Mouse (Mus musculus): ENCODE data around the gene Golgb1. TPM values are rescaled to one million over a fixed set of nuclear protein-coding genes. Genes with fewer than 3 reads are reported as not detected.

Golgb1 gene
- polyA plus RNA-seq, 1 experiment: 36.2 TPM

DNA sequence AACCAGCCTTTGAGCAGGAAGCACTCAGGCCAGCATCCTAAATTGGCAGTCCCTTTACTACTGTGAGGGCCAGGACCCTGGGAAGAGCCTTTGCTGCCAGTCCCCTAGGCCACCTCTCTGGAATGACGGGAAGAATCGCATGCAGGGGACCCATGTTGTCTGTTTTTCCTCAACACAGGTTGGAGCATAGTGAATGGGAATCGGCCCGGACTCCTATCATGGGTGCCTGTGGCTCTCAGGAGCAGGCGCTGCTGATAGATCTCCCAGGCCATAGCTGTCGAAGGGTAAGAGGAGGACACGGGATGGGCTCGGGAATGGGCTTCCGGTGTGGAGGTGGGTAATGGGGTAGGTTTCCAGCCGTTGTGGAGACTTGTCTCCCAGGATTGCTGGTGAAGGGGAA lies 56.4 kb downstream of the Golgb1 start:
- H3K4me3 ChIP-seq (ENCODE audit: insufficient read depth, low read depth, low read length): no peak overlapping the region
- H3K27ac ChIP-seq (ENCODE audit: insufficient read depth, low read depth, low read length): no peak overlapping the region
- WGBS: 95% methylated on average over 10 of the region's 10 CpGs
- no peaks in the 10 kb centered on the region; the same call in none of the 2 replicates for H3K36me3 ChIP-seq (ENCODE audit: control insufficient read depth, insufficient read depth, low read length)
- no peaks in the 10 kb centered on the region for H3K27me3 ChIP-seq (replicated peaks; ENCODE audit: control insufficient read depth, insufficient read depth, low read length)
- H3K4me1 ChIP-seq (ENCODE audit: control insufficient read depth, insufficient read depth, low read length): peaks cover 6% of the 10 kb centered on the region; the same call in 1 of the 2 replicates
- no peak for DNase-seq
- TF ChIP-seq POLR2A (IDR thresholded peaks at IDR 0.05; ENCODE audit: low read depth, low read length) (no peak), CTCF (conservative IDR thresholded peaks at IDR 0.05; ENCODE audit: insufficient read depth, insufficient read length, low read depth, low read length) (no peak)

DNA sequence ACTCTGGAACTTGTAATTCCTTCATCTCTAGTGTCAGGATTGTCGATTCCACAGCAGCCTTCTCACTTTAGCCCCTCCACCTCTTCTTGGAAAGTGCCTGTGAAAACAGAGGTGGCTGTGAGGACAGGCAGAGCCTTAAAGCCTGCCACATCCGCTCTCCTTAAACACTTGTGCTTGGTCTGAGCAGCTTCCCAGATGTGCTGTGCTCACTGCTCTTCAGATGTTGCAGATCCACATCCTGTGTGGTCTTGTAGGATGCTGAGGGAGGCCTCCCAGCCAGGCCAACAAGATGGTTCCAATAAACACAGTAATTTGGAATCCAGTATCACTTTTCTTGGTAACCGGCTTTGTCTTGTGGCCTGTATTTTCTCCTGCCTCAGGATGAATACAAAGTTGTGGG lies 57.0 kb downstream of the Golgb1 start:
- H3K36me3 ChIP-seq (ENCODE audit: control insufficient read depth, insufficient read depth, low read length): no peaks in the 10 kb centered on the region; the same call in none of the 2 replicates

DNA sequence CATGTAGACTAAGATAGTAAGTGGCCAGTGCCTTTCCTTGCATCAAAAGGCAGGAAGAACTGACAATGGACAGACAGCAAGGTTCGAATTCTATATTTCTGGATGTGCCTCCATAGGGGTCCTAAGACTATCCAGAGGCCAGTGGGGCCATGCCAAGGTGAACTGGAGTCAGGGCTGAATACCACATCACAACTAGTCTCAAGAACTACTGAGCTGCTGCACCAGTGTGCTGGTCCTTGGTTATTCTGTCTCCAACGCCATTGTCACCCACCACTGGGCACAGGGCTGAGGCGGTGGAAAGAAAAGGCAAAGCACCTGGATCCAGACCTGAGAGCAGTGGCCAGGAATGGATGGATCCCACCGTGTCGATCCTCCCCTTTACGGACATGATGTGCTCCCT lies 57.6 kb downstream of the Golgb1 start:
- Histone ChIP-seq H3K27ac (ENCODE audit: insufficient read depth, low read depth, low read length) (no peak overlapping the region), H3K4me1 (ENCODE audit: control insufficient read depth, insufficient read depth, low read length) (peaks cover 6% of the 10 kb centered on the region; the same call in 1 of the 2 replicates), H3K4me3 (ENCODE audit: insufficient read depth, low read depth, low read length) (no peak overlapping the region), H3K36me3 (ENCODE audit: control insufficient read depth, insufficient read depth, low read length) (no peaks in the 10 kb centered on the region; the same call in none of the 2 replicates), H3K27me3 (replicated peaks; ENCODE audit: control insufficient read depth, insufficient read depth, low read length) (no peaks in the 10 kb centered on the region)
- no peak for TF ChIP-seq POLR2A (IDR thresholded peaks at IDR 0.05; ENCODE audit: low read depth, low read length)
- TF ChIP-seq CTCF (conservative IDR thresholded peaks at IDR 0.05; ENCODE audit: insufficient read depth, insufficient read length, low read depth, low read length): no peak
- no peak for DNase-seq
- WGBS: 94% methylated on average over 6 of the region's 6 CpGs

More for the DNA sequence above, 57.0 kb downstream of the Golgb1 start:
- 87% methylated on average over 3 of the region's 3 CpGs for WGBS
- Histone ChIP-seq H3K4me1 (ENCODE audit: control insufficient read depth, insufficient read depth, low read length) (peaks cover 6% of the 10 kb centered on the region; the same call in 1 of the 2 replicates), H3K4me3 (ENCODE audit: insufficient read depth, low read depth, low read length) (no peak overlapping the region), H3K27me3 (replicated peaks; ENCODE audit: control insufficient read depth, insufficient read depth, low read length) (no peaks in the 10 kb centered on the region), H3K27ac (ENCODE audit: insufficient read depth, low read depth, low read length) (no peak overlapping the region)
- no peak for TF ChIP-seq CTCF (conservative IDR thresholded peaks at IDR 0.05; ENCODE audit: insufficient read depth, insufficient read length, low read depth, low read length)
- TF ChIP-seq POLR2A (IDR thresholded peaks at IDR 0.05; ENCODE audit: low read depth, low read length): no peak
- no peak for DNase-seq

DNA sequence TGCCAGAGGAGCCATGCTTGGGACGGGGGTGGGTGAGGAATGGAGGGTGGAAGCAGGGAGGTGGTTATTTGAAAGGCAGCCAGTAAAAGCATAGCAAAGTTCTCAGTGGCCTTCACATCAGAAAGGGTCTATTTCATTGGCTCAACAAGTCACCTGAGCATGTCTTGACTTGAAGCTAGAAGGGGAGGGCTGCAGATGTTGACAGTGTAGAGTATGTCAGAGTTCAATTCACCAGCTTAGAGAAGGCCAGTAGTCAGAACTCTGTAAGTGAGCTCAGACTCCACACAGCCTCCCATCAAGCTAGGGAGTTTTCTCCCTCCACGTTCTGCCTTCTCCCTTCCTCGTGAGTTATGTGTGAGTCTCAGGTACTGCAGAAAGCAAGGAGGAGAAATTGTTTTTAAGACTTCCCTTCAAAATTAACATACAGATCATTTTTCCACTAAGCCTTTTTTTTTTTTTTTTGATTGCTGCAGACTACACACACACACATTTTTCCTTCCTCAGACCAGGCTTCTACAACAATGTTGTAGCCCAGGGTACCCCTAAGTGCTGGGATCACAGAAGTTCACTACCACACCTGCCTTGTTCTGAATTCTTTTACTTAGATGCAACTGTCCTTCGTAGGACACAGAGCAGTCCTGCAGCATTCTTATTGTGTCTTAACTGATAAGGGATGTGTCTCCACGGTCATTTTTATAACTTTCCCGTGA lies 59.3 kb downstream of the Golgb1 start:
- peak; percentile 40 for DNase-seq
- H3K27ac ChIP-seq (ENCODE audit: insufficient read depth, low read depth, low read length): peak overlapping the region; percentile 57; the same call in 1 of the 2 replicates

DNA sequence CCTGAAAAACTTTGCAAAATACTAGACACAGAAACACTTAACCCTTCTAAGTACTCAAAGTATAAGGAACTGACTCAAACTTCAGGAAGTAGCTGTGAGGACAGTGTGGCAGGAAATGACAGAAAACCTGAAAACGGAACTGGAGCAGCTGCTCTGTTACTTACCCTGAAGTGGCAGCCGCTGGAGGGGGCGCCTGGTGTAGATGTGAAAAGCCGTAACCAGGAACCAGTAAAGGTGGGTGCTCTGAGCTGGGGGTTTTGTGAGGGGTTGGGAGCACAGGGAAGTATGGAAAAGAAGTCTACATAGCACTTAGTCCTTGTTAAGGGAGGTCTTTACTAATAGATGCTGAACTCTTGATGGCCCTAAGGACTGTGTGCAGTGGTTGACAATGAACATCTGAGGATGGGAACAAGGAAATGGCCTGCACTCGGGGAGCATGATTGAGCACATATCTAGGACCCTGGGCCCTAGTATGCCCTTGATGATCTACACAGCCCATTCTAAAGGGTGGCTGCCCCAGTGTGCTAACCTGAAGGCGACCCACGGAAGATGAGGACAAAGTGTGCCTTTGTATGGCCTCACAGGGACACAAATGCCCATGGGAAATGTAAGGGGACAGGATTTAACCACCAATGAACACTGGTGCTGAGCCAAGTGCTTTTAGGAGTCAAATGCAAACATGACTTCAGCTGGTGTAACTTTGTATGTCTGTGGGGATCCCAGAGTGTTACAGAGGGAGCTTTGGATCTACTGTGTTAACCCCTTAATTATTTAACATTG lies 60.1 kb downstream of the Golgb1 start, which contains the start of gene Hcls1:
TSS of gene Hcls1 (plus strand) at position 143 of the 780 bp plus-strand sequence.
- 73% methylated on average over 7 of the region's 7 CpGs for WGBS
- Histone ChIP-seq H3K27me3 (replicated peaks; ENCODE audit: control insufficient read depth, insufficient read depth, low read length) (no peaks in the 10 kb centered on the region), H3K27ac (ENCODE audit: insufficient read depth, low read depth, low read length) (peak within 1 kb of the TSS; percentile 57), H3K4me3 (ENCODE audit: insufficient read depth, low read depth, low read length) (peak within 1 kb of the TSS; percentile 41), H3K36me3 (ENCODE audit: control insufficient read depth, insufficient read depth, low read length) (no peaks in the 10 kb centered on the region; the same call in 1 of the 2 replicates), H3K4me1 (ENCODE audit: control insufficient read depth, insufficient read depth, low read length) (peaks cover 6% of the 10 kb centered on the region; the same call in 1 of the 2 replicates)
- DNase-seq: peak; percentile 42
- no peak for TF ChIP-seq CTCF (conservative IDR thresholded peaks at IDR 0.05; ENCODE audit: insufficient read depth, insufficient read length, low read depth, low read length)
- TF ChIP-seq POLR2A (IDR thresholded peaks at IDR 0.05; ENCODE audit: low read depth, low read length): no peak

More for the DNA sequence above, 59.3 kb downstream of the Golgb1 start:
- 40% methylated on average over 6 of the region's 6 CpGs for WGBS
- Histone ChIP-seq H3K4me1 (ENCODE audit: control insufficient read depth, insufficient read depth, low read length) (peaks cover 6% of the 10 kb centered on the region; the same call in 1 of the 2 replicates), H3K4me3 (ENCODE audit: insufficient read depth, low read depth, low read length) (no peak overlapping the region), H3K36me3 (ENCODE audit: control insufficient read depth, insufficient read depth, low read length) (no peaks in the 10 kb centered on the region; the same call in 1 of the 2 replicates), H3K27me3 (replicated peaks; ENCODE audit: control insufficient read depth, insufficient read depth, low read length) (no peaks in the 10 kb centered on the region)
- TF ChIP-seq POLR2A (IDR thresholded peaks at IDR 0.05; ENCODE audit: low read depth, low read length) (no peak), CTCF (conservative IDR thresholded peaks at IDR 0.05; ENCODE audit: insufficient read depth, insufficient read length, low read depth, low read length) (no peak)

DNA sequence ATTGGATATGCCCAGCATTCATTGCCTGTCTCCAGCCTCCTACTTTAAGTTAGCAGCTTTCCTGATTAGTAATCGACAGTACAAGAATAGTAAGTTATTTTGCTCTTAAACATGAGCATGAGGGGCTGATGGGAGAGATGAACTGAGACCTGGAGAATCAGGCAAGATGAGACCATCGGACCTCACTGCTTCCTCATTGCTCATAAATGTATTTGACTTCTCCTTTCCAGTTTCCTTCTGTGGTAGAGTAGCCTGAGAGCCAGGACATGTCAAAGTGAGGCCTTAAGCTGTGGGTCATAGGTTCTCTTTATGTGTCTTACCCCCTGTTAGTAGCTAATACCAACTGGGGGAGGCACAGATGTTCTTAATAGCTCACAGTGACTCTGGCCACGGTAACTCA lies 60.9 kb downstream of the Golgb1 start:
- Histone ChIP-seq H3K27ac (ENCODE audit: insufficient read depth, low read depth, low read length) (peak overlapping the region; percentile 26; the same call in 1 of the 2 replicates), H3K4me1 (ENCODE audit: control insufficient read depth, insufficient read depth, low read length) (peaks cover 6% of the 10 kb centered on the region; the same call in 1 of the 2 replicates), H3K27me3 (replicated peaks; ENCODE audit: control insufficient read depth, insufficient read depth, low read length) (no peaks in the 10 kb centered on the region), H3K4me3 (ENCODE audit: insufficient read depth, low read depth, low read length) (no peak overlapping the region), H3K36me3 (ENCODE audit: control insufficient read depth, insufficient read depth, low read length) (no peaks in the 10 kb centered on the region)
- no peak for TF ChIP-seq POLR2A (IDR thresholded peaks at IDR 0.05; ENCODE audit: low read depth, low read length)
- 82% methylated on average over 3 of the region's 3 CpGs for WGBS
- peak; percentile 10 for DNase-seq

Measured in kidney, adult 2 months (tissue).